Mouse (Mus musculus) mouse trophoblast stem cell (cell line): ENCODE data around the gene Scd1.

Experiments used
- in situ Hi-C, 2 experiments: fragments of 300-500 bp; cut with MseI, MboI; formaldehyde crosslinking; loops; 2 replicates in 1 of 2; 3 replicates in 1 of 2; pipeline ENCODE4 v1.15.1; 2025

The Scd1 gene

DNA sequence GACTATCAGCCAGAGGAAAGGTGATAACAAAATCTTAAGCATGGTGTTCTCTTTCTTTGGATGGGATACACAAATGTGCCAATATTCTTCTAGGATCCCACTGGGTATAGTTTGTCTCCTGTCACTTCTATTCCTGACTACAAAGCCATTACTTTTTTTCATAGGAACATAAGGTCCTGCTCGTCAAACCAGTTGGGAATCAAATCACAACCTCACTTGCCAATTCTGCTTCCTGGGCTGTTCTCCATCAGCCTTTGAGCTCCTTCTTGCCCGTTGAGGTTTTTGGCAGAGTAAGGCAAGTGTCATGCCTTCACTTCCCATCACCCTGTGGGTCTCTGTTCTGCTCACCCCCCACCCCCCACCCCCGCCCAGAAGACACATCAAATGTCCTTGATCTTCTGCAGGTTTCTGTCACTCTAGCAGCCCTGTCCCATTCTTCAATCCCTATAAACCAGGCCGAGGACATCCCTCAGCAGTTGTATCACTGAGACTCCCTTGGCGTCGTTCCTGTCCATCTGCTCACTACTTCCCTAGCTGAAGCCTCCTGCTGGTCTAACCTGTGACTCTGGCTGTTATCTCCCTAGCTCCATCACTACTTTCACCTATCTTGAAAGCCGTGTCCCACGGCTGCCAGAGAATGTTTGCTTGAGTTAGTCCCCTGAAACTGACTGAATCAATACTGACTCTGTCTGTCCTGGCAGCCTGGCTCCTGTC lies 7.0 kb downstream of the Scd1 start:
- in situ Hi-C loops = no loop called here

DNA sequence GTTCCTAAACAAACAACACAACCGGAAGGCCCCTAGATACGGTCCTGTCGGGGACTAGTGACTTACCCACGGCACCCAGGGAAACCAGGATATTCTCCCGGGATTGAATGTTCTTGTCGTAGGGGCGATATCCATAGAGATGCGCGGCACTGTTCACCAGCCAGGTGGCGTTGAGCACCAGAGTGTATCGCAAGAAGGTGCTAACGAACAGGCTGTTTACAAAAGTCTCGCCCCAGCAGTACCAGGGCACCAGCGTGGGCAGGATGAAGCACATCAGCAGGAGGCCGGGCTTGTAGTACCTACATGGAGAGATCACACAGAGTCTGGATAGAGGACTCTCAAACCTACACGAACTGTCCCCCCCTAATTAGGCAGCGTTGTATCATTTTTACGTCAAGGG lies 7.6 kb downstream of the Scd1 start:
- in situ Hi-C loops = no loop called here

- in situ Hi-C loops = no loop called here
These were observed 10.9 kb downstream of the Scd1 start for GRCm38 (mm10) chr19:44396742-44397141.

- in situ Hi-C loops = no loop called here
These were observed 12.7 kb downstream of the Scd1 start for GRCm38 (mm10) chr19:44394972-44395371.

DNA sequence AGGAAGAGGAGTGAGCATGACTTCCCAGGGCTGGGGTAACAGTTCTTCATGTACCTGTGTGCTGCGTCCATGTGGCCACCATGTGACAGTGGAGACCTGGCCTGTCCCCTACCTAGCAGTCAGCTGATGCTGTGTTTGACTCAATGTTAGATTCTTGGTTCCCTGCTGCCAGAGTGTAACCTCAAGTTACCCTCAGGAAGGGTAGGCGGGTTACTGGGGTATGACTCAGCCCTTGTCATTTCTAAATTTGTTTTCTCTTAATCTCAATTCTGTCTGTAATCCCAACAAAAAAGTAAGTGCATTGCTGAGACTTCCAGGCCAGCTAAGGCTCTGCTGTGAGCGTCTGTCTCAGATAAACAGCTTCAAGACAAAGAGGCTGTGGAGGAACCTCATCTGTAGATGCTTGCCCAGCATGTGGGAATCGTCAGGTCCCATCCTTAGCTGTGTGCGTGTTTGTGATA lies 13.7 kb downstream of the Scd1 start:
- in situ Hi-C loops = no loop called here

- in situ Hi-C loops = no loop called here
These were observed 15.2 kb downstream of the Scd1 start for GRCm38 (mm10) chr19:44392339-44393009.

- in situ Hi-C loops = no loop called here
These were observed 15.8 kb downstream of the Scd1 start for GRCm38 (mm10) chr19:44391856-44392255.

DNA sequence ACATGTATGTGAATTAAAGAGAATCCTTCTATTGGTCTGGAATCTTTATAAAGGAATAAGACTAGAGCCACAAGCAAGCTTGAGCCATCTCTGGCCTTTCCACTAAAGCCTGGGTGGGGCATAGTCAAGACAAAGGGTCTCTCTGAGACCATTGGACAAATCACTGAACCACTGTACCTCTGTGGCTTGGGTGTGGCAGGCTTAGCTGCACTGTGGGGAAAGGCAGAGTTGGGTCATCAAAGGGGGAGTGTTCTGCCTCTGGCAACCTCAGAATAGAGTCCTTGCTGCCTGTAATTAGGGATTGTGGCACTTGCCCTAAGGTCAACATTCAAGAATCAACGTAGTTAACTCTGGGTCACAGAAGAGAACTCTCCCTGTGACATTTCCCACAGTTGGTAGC lies 18.2 kb downstream of the Scd1 start:
- in situ Hi-C loops = no loop called here

GRCm38 (mm10) chr19:44388475-44389428 lies 18.9 kb downstream of the Scd1 start:
- in situ Hi-C loops = no loop called here

- in situ Hi-C loops = no loop called here
These were observed 19.8 kb downstream of the Scd1 start for GRCm38 (mm10) chr19:44387746-44388474.

GRCm38 (mm10) chr19:44387089-44387671 lies 20.5 kb downstream of the Scd1 start:
- in situ Hi-C loops = no loop called here

DNA sequence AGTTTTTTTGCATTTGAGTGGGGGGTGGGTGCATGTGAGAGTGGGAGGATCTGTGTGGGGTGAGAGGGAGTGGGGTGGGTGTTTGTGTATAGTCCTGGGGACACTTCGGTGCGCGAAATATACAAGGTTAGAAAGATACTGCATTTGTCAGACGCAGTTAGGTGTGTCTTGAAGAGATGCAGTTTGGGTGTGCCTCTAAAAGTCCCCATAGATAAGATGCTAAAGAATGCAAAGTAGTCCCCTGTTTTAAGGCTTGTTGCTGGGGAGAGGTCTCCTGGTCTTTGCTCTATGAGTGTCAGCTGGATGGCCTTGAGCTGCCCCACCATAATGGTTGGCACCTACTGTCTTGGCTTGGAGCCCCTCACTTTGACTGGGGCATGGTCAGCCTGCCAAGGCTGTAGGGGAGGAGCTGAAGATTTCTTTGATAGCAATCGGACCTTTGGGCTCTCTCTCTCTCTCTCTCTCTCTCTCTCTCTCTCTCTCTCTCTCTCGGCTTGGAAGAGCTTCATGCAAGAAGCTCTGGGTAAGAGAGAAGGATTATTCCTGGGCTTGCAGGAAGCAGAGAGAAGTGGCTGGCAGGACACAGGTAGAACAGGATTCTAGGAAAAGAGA lies 21.7 kb downstream of the Scd1 start:
- in situ Hi-C loops = no loop called here

DNA sequence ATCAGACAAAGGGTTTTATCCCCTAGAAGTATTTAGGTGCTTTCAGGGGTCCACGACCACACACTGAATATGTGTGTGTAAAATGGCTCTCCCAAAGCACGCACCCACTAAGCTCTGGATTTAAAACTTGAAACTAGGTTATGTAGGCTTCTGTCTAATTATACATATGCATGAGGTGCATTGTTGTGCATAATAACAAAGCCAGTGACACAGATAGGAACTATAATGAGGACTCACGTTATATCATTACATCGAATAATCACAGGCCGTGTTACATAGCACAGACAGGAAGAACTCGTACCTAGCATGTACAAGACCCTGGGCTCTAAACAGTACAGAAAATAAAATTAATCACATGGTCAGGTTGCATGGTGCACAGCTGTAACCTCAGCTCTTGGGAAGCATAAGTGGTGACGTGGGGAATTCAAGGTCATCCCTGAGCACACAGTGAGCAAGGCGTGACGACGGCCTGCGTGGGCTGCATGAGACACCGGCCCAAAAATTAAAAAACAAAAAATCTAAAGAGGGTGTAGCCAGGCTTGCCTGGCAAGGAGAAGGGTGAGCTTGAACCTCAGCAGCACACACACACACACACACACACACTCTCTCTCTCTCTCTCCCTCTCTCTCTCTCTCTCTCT lies 24.9 kb downstream of the Scd1 start:
- in situ Hi-C loops = no loop called here

DNA sequence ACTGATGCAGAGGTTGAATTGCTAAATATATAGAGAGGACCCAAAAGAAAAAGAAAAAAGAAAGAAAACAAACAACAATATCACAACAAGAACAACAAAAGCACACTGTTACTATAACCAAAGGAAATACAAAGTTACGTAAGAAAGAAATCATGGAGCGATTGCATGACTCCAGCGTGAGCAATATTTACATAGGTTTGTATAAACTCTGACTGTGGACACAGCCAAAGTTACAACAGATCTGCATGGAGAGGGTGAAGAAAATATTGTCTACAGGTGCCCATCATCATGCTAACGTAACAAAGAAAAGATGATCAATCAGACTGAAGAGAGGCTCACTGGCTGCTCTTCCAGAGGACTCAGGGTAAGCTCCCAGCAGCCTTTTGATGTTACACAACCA lies 27.6 kb downstream of the Scd1 start:
- in situ Hi-C loops = no loop called here

DNA sequence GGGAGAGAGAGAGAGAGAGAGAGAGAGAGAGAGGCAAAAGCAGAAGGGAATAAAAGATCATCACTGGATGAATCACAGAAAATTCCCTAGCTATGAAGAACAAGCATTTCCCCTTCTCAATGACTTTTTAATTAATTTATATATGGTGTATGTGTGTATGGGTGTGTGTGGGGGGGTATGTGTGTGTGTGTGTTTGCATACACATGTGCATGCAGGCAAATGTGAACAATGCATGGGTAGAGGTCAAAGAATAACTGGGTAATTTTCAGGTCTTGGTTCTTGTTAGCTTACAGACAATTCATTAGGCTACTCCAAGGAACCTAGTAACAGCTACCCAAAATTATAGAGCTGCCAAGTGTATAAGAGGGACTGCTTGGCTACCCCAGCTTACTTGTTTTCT lies 28.6 kb downstream of the Scd1 start:
- in situ Hi-C loops = loop anchor here in 1 of 2 experiments (10.0 kb wide), 1 partner anchor 96 kb away; no protein-coding TSS in a partner anchor

DNA sequence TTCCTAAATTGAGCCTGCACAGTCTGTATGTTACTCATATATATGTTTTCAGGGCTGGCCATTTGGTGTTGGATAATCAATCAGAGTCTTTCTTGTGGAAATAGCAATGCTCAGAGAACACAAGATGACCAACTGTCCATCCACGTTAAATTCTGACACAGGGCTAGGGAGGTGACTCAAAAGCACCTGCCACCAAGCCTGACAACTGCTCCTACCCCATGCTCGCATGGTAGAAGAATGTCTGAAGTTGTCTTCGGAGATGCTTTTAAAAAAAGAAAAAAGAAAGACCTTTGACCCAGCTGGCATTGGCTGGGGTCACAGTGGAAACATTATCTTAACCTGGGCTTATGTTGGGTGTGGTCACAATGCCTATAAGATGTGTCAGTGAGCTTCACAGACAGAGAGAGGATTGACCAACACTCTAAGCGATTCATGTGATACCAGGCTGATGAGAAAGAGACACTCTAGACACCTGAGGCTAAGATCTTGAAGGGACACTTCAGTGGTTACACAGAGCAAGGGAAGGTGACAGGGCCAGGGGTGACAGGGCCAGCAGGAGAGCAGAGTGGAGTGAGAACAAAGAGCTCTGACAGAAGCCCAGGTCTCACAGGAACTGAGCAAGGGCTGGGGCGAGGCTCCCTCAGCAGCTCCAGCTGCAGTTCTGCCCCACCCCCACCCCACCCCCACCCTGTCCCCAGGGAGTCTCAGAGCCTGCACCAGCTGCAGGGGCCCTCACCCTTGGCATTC lies 29.9 kb downstream of the Scd1 start:
- in situ Hi-C loops = loop anchor here in 1 of 2 experiments (10.0 kb wide), 1 partner anchor 97 kb away; no protein-coding TSS in a partner anchor

GRCm38 (mm10) chr19:44376511-44376951 lies 31.1 kb downstream of the Scd1 start:
- in situ Hi-C loops = loop anchor here in 1 of 2 experiments (10.0 kb wide), 1 partner anchor 98 kb away; no protein-coding TSS in a partner anchor

DNA sequence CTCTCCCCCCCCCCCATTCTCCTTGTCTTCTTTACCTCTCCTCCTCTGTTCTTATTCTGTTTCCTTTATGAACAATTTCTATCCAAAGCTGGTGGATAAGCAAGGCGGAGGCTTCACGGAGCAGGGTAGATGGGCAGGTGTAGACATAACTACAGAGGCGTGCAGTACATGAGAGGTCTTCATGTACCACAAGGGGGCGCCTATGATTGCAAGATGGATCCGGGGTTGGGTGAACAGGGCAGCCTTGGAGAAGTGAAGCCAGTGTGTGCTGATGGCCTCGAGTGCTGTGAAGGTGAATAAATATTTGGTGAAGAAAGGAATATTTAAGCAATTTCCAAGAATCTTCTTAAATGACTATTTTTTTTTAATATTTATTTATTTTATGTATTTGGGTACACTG lies 34.7 kb downstream of the Scd1 start:
- in situ Hi-C loops = loop anchor here (5.0 to 10.0 kb wide), 2 partner anchors 44 to 102 kb away; no protein-coding TSS in a partner anchor

- in situ Hi-C loops = loop anchor here (5.0 to 10.0 kb wide), 2 partner anchors 47 to 105 kb away; no protein-coding TSS in a partner anchor
These were observed 37.4 kb downstream of the Scd1 start for GRCm38 (mm10) chr19:44370231-44370630.
